Mouse (Mus musculus): Measurements from ENCODE around the gene Baiap2l2.

Gene Baiap2l2

DNA sequence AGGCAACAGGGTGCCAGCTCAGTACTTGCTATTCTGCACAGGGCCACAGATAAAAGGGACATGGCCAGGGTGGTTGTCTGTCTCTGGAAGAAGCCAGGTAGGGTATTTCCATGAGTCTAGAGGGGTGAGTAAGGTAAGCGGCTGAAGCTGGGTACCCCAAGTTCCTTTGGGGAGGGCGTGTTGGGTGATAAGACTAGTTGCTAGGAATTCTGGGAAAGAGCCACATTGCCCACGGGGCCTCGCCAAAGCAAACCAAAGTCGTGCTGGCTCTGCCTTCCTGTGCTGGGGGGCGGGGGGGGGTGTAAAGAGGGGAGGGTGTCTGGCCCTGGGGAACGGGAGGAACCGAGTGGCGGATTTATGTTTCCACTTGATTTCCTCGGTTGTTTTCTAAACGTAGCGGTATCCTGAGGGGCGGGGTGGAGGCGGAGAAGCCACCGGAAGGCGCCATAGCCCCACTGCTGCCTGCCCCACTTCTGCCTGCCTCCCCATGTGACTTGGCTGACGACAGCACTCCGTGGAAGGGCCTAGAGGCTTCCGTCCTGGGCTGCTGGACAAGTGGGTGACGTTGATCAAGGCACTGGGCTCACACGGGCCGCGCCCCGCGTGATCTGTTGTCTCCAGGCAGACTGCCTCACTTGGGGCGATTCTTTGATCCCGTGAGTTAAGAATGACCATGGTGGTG is 76.4 kb downstream of the Baiap2l2 start:
- DNase-seq = peak; percentile 69

DNA sequence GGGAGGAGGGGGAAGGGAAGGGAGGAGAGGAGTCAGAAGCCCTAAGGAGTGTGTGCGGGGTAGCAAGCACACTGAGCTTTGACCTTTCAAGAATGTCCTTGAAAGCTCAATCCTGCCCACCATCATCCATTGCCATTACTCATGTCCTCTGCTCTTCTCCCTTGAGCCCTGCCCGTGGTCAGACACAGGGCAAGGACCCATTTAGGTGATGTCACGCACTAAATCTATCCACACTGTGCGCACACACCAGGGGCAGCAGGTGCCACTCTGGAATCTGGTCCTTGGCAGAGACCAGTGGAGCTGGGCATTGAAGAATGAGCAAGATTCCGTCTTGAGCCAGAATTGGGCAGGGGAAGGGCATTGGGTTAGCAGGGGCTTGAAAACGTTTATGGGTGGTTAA is 77.1 kb downstream of the Baiap2l2 start:
- DNase-seq = no peak
